Mouse (Mus musculus) left cerebral cortex, postnatal 10 days (tissue): ENCODE measurements at regions not wholly inside any gene's neighbourhood (a gene's known extent, or its start where the extent isn't known, plus 50 kb on each side); places are given as distances from the start of the nearest gene placed in this dataset.

Experiments
- DNase-seq, 2 experiments: peaks; one replicate each; pipeline ENCODE4 v3.0.0; 2021 to 2022; ENCODE audit warnings: low spot score in 2 of 2, mixed read lengths in 1 of 2; ENCODE audit errors: extremely low spot score in 1 of 2
- intact Hi-C: fragments of 180-260 bp; cut with DNase I; formaldehyde crosslinking; loops from one replicate; pipeline ENCODE4 v1.15.1; 2025

- DNase-seq = no peak
- intact Hi-C loops = loop anchor here (10.0 kb wide), 1 partner anchor 281 kb away; no protein-coding TSS in a partner anchor
Observed at GRCm38 (mm10) chr7:71873817-71874216, 432.6 kb downstream of the Mctp2 start.

- intact Hi-C loops = loop anchor here (10.0 kb wide), 1 partner anchor 282 kb away; no protein-coding TSS in a partner anchor
- DNase-seq = no peak
Observed at GRCm38 (mm10) chr7:71872912-71873311, 433.5 kb downstream of the Mctp2 start.

GRCm38 (mm10) chr7:71867090-71867489, 439.3 kb downstream of the Mctp2 start:
- peak; percentile 39 to 62 for DNase-seq
- intact Hi-C loops = loop anchor here (5.0 to 10.0 kb wide), 2 partner anchors 482 to 1520 kb away; no protein-coding TSS in a partner anchor

GRCm38 (mm10) chr7:71865371-71866166, 440.8 kb downstream of the Mctp2 start:
- DNase-seq = no peak
- intact Hi-C loops = loop anchor here (5.0 to 10.0 kb wide), 2 partner anchors 481 to 1518 kb away; no protein-coding TSS in a partner anchor

GRCm38 (mm10) chr7:71852864-71853263, 453.5 kb downstream of the Mctp2 start:
- intact Hi-C loops = no loop called here
- no peak for DNase-seq

GRCm38 (mm10) chr7:71849174-71849573, 457.2 kb downstream of the Mctp2 start:
- DNase-seq = no peak
- intact Hi-C loops = no loop called here

- intact Hi-C loops = no loop called here
Observed at GRCm38 (mm10) chr7:71837845-71838244, 468.6 kb downstream of the Mctp2 start.

GRCm38 (mm10) chr7:71831790-71832525, 474.4 kb downstream of the Mctp2 start:
- intact Hi-C loops = no loop called here
- no peak for DNase-seq

More at GRCm38 (mm10) chr7:71837845-71838244, 468.6 kb downstream of the Mctp2 start:
- DNase-seq = no peak

GRCm38 (mm10) chr7:71829567-71829966, 476.8 kb downstream of the Mctp2 start:
- intact Hi-C loops = no loop called here
- DNase-seq = no peak

GRCm38 (mm10) chr7:71816138-71816537, 464.9 kb upstream of the Gm10295 start:
- DNase-seq = peak in 1 of 2 experiments; percentile 19
- intact Hi-C loops = no loop called here

- DNase-seq = peak in 1 of 2 experiments; percentile 15
- intact Hi-C loops = no loop called here
Observed at GRCm38 (mm10) chr7:71794201-71794600, 442.9 kb upstream of the Gm10295 start.

- no peak for DNase-seq
- intact Hi-C loops = no loop called here
Observed at GRCm38 (mm10) chr7:71788401-71788800, 437.1 kb upstream of the Gm10295 start.

GRCm38 (mm10) chr7:71782496-71782895, 431.2 kb upstream of the Gm10295 start:
- no peak for DNase-seq
- intact Hi-C loops = no loop called here

GRCm38 (mm10) chr7:71749886-71750285, 398.6 kb upstream of the Gm10295 start:
- intact Hi-C loops = no loop called here
- no peak for DNase-seq

GRCm38 (mm10) chr7:71746118-71746897, 395.0 kb upstream of the Gm10295 start:
- intact Hi-C loops = no loop called here
- no peak for DNase-seq

GRCm38 (mm10) chr7:71728509-71728908, 377.2 kb upstream of the Gm10295 start:
- intact Hi-C loops = no loop called here
- DNase-seq = no peak

- DNase-seq = no peak
- intact Hi-C loops = no loop called here
Observed at GRCm38 (mm10) chr7:71708209-71708608, 356.9 kb upstream of the Gm10295 start.

GRCm38 (mm10) chr7:71706201-71706600, 354.9 kb upstream of the Gm10295 start:
- intact Hi-C loops = no loop called here
- no peak for DNase-seq

- intact Hi-C loops = no loop called here
- peak in 1 of 2 experiments; percentile 89 for DNase-seq
Observed at GRCm38 (mm10) chr7:71705426-71706050, 354.3 kb upstream of the Gm10295 start.
